Mouse (Mus musculus) CH12.LX (cell line): Measurements from ENCODE around the gene Wwc2. TPM values are rescaled to one million over a fixed set of nuclear protein-coding genes. Genes with fewer than 3 reads are reported as not detected.

Experiments
- DNase-seq: peaks from one replicate; pipeline ENCODE4 v3.0.0-alpha.2; 2013; ENCODE audit errors: extremely low read depth
- H3K27ac ChIP-seq: 2 replicates; pipeline ENCODE4 v1.5.1; 2012; ENCODE audit warnings: low read depth, mild to moderate bottlenecking, control low read depth, moderate library complexity; ENCODE audit not compliant: insufficient read depth
- H3K27me3 ChIP-seq: replicated peaks from 2 replicates; pipeline ENCODE3; 2012; ENCODE audit warnings: inconsistent platforms
- H3K36me3 ChIP-seq, 2 experiments: replicated peaks in 1 of 2; 2 replicates each; pipeline versions ENCODE3 to v1.6.1; 2012; ENCODE audit warnings: inconsistent platforms in 1 of 2, low read length in 1 of 2, mild to moderate bottlenecking in 1 of 2, mixed read lengths in 1 of 2, moderate library complexity in 1 of 2; ENCODE audit not compliant: control insufficient read depth in 1 of 2, insufficient read depth in 1 of 2
- H3K4me1 ChIP-seq, 2 experiments: 2 replicates each; pipeline ENCODE4 v1.6.1; 2012; ENCODE audit warnings: inconsistent platforms in 1 of 2, moderate library complexity in 1 of 2; ENCODE audit not compliant: insufficient read depth in 2 of 2, control insufficient read depth in 1 of 2
- H3K4me2 ChIP-seq: 2 replicates; pipeline ENCODE4 v1.6.1; 2012; ENCODE audit warnings: low read depth, mild to moderate bottlenecking, control low read depth; ENCODE audit not compliant: poor library complexity, insufficient read depth, severe bottlenecking
- H3K4me3 ChIP-seq, 3 experiments: fragments of 150-350 bp in 1 of 3; sonication (generic) in 1 of 3; replicated peaks in 1 of 3; 2 replicates each; pipeline versions ENCODE3 to v1.5.1; 2011 to 2012; ENCODE audit warnings: low read depth in 2 of 3, low read length in 2 of 3, mild to moderate bottlenecking in 2 of 3, moderate library complexity in 2 of 3, control low read depth in 1 of 3, improper control_type of control experiment in 1 of 3, inconsistent platforms in 1 of 3, mixed read lengths in 1 of 3; ENCODE audit not compliant: poor library complexity in 1 of 3
- H3K79me2 ChIP-seq: replicated peaks from 2 replicates; pipeline ENCODE4 v1.6.1; 2012; ENCODE audit warnings: mild to moderate bottlenecking, moderate library complexity; ENCODE audit not compliant: control insufficient read depth, poor library complexity, insufficient read depth, severe bottlenecking; ENCODE audit errors: extremely low read depth
- H3K9ac ChIP-seq: 2 replicates; pipeline ENCODE4 v1.6.1; 2012; ENCODE audit warnings: low read depth, mild to moderate bottlenecking, control low read depth, moderate library complexity; ENCODE audit not compliant: insufficient read depth
- H3K9me3 ChIP-seq: replicated peaks from 2 replicates; pipeline ENCODE3; 2012; ENCODE audit warnings: low read length, inconsistent platforms, mixed read lengths
- BHLHE40 ChIP-seq: IDR thresholded peaks from 2 replicates; pipeline ENCODE4 v1.6.1; 2011; ENCODE audit warnings: mild to moderate bottlenecking, low read depth, low read length, improper control_type of control experiment
- CHD1 ChIP-seq: IDR thresholded peaks from 2 replicates; pipeline ENCODE4 v1.6.1; 2012; ENCODE audit warnings: low read depth, low read length, improper control_type of control experiment, inconsistent platforms
- CTCF ChIP-seq, 2 experiments: IDR thresholded peaks in 1 of 2; conservative IDR thresholded peaks in 1 of 2; 2 replicates each; pipeline ENCODE4 v1.5.1; 2011 to 2012; ENCODE audit warnings: low read depth in 2 of 2, low read length in 2 of 2, improper control_type of control experiment in 1 of 2, inconsistent platforms in 1 of 2, mild to moderate bottlenecking in 1 of 2, moderate library complexity in 1 of 2
- E2F4 ChIP-seq: IDR thresholded peaks from 2 replicates; pipeline ENCODE4 v1.6.1; 2011; ENCODE audit warnings: low read depth, low read length, improper control_type of control experiment; ENCODE audit not compliant: insufficient replicate concordance
- HCFC1 ChIP-seq: IDR thresholded peaks from 2 replicates; pipeline ENCODE4 v1.6.1; 2012; ENCODE audit warnings: low read depth, mild to moderate bottlenecking, inconsistent platforms, low read length, improper control_type of control experiment
- JUN ChIP-seq: IDR thresholded peaks from 2 replicates; pipeline ENCODE4 v1.6.1; 2011; ENCODE audit warnings: low read depth, mild to moderate bottlenecking, low read length, improper control_type of control experiment, moderate library complexity; ENCODE audit not compliant: insufficient read depth
- JUND ChIP-seq: conservative IDR thresholded peaks from 2 replicates; pipeline ENCODE4 v1.6.1; 2011; ENCODE audit warnings: low read depth, low read length, improper control_type of control experiment
- KAT2A ChIP-seq: IDR thresholded peaks from 2 replicates; pipeline ENCODE4 v1.6.1; 2012; ENCODE audit warnings: low read length, improper control_type of control experiment, inconsistent platforms; ENCODE audit not compliant: insufficient replicate concordance
- MAFK ChIP-seq: IDR thresholded peaks from 2 replicates; pipeline ENCODE4 v1.6.1; 2011; ENCODE audit warnings: low read length, improper control_type of control experiment; ENCODE audit not compliant: insufficient replicate concordance
- MAX ChIP-seq: IDR thresholded peaks from 2 replicates; pipeline ENCODE4 v1.6.1; 2011; ENCODE audit warnings: low read length, improper control_type of control experiment
- MEF2A ChIP-seq: IDR thresholded peaks from 2 replicates; pipeline ENCODE4 v1.6.1; 2014; ENCODE audit warnings: low read depth, mild to moderate bottlenecking, inconsistent platforms, low read length, improper control_type of control experiment, borderline replicate concordance
- MXI1 ChIP-seq: IDR thresholded peaks from 2 replicates; pipeline ENCODE4 v1.6.1; 2011; ENCODE audit warnings: mild to moderate bottlenecking, low read depth, low read length, improper control_type of control experiment
- MYC ChIP-seq: IDR thresholded peaks from 2 replicates; pipeline ENCODE4 v1.6.1; 2011; ENCODE audit warnings: low read depth, mild to moderate bottlenecking, improper control_type of control experiment, low read length
- NRF1 ChIP-seq: IDR thresholded peaks from 2 replicates; pipeline ENCODE4 v1.6.1; 2014; ENCODE audit warnings: low read depth, mild to moderate bottlenecking, inconsistent platforms, low read length, improper control_type of control experiment, moderate library complexity
- PAX5 ChIP-seq: IDR thresholded peaks from 2 replicates; pipeline ENCODE4 v1.6.1; 2012; ENCODE audit warnings: low read length, inconsistent platforms, mixed read lengths
- POLR2AphosphoS2 ChIP-seq: IDR thresholded peaks from 2 replicates; pipeline ENCODE4 v1.6.1; 2011; ENCODE audit warnings: low read depth, low read length, improper control_type of control experiment
- RAD21 ChIP-seq: IDR thresholded peaks from 2 replicates; pipeline ENCODE4 v1.6.1; 2011; ENCODE audit warnings: low read depth, mild to moderate bottlenecking, low read length, improper control_type of control experiment, moderate library complexity
- SMC3 ChIP-seq: IDR thresholded peaks from 2 replicates; pipeline ENCODE4 v1.6.1; 2011; ENCODE audit warnings: low read depth, low read length, improper control_type of control experiment
- TBP ChIP-seq: conservative IDR thresholded peaks from 2 replicates; pipeline ENCODE4 v1.6.1; 2011; ENCODE audit warnings: low read depth, low read length, improper control_type of control experiment
- TCF12 ChIP-seq: IDR thresholded peaks from 2 replicates; pipeline ENCODE4 v1.6.1; 2014; ENCODE audit warnings: low read depth, mild to moderate bottlenecking, inconsistent platforms, low read length, improper control_type of control experiment
- UBTF ChIP-seq: IDR thresholded peaks from 2 replicates; pipeline ENCODE4 v1.6.1; 2012; ENCODE audit warnings: low read depth, mild to moderate bottlenecking, inconsistent platforms, low read length, improper control_type of control experiment, moderate library complexity
- ZKSCAN1 ChIP-seq: IDR thresholded peaks from 2 replicates; pipeline ENCODE4 v1.6.1; 2012; ENCODE audit warnings: low read depth, inconsistent platforms, low read length, improper control_type of control experiment, borderline replicate concordance
- ZMIZ1 ChIP-seq: IDR thresholded peaks from 2 replicates; pipeline ENCODE4 v1.6.1; 2012; ENCODE audit warnings: low read depth, mild to moderate bottlenecking, inconsistent platforms, low read length, improper control_type of control experiment
- ZNF384 ChIP-seq: IDR thresholded peaks from 2 replicates; pipeline ENCODE4 v1.6.1; 2012; ENCODE audit warnings: low read depth, low read length, improper control_type of control experiment, inconsistent platforms
- dilution Hi-C: fragments of 300-500 bp; cut with MboI; formaldehyde crosslinking; loops from 2 replicates; pipeline ENCODE4 v1.14.3; 2020; ENCODE audit warnings: low sequenced_read_pairs; ENCODE audit not compliant: extremely low pct_unique_long_range_greater_than_20kb, extremely low pct_ligation_motif_present
- in situ Hi-C: fragments of 300-500 bp; cut with MboI; formaldehyde crosslinking; loops from 3 replicates; pipeline ENCODE4 v1.14.3; 2019; ENCODE audit warnings: low sequenced_read_pairs, low pct_ligation_motif_present, low pct_unique_long_range_greater_than_20kb, mixed read lengths
- polyA plus RNA-seq: library from polyadenylated mRNA; unstranded; fragments of >175 nt; gene quantifications from 2 replicates; pipeline ENCODE4 v1.2.1, GENCODE M21; 2012; ENCODE audit warnings: low read depth; ENCODE audit not compliant: insufficient read length
- total RNA-seq, 2 experiments: library from RNA; depleted of rRNA; stranded (reverse); fragments of 300-350 nt in 1 of 2; fragments of >200 nt in 1 of 2; gene quantifications; 2 replicates each; pipeline ENCODE4 v1.2.3; 2012 to 2014

Gene Wwc2
- total and polyA plus RNA-seq, 3 experiments = 0.04 to 1.1 (median 0.32) TPM

DNA sequence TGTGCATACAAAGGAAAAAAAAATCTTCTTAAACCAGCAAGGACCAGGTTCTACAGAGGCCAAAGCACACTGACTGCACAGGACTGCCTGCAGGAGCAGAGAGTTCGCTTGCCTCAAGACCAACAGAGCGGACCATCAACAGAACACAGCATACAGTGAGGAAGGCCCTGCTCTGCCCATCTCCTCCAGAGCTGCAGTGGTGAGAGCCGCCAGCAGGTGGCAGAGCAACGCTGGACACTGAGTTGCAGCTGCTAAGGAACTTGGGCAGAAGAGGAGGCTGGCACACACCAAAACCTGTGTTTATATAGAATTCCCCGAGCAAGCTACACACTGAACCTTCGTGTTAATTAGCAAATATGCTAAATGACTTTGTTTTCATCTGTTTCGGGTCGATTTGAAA lies 123.7 kb downstream of the Wwc2 start:
- in situ Hi-C loops = loop anchor here (25.0 kb wide), 1 partner anchor 145 kb away; no protein-coding TSS in a partner anchor
- Histone ChIP-seq H3K9ac (no peak overlapping the region), H3K4me3 (no peak overlapping the region), H3K79me2 (no peaks in the 10 kb centered on the region), H3K27me3 (no peaks in the 10 kb centered on the region), H3K4me1 (peaks cover 0 to 6% of the 10 kb centered on the region in 2 experiments; a peak in 2 of 4 replicates), H3K9me3 (no peaks in the 10 kb centered on the region), H3K27ac (no peak overlapping the region), H3K4me2 (no peak overlapping the region), H3K36me3 (peaks cover 0 to 2% of the 10 kb centered on the region in 2 experiments)
- TF ChIP-seq SMC3 (peak; percentile 60), CTCF (conservative IDR thresholded peaks at IDR 0.05 in 1 of 2, IDR thresholded peaks at IDR 0.05 in 1 of 2; ENCODE audit: low read depth in 2 of 2, low read length in 2 of 2) (peak; percentile 58 to 64), MAX (no peak), RAD21 (peak; percentile 53), BHLHE40 (no peak), TBP (no peak)
- dilution Hi-C loops = no loop called here
- peak; percentile 57 for DNase-seq

DNA sequence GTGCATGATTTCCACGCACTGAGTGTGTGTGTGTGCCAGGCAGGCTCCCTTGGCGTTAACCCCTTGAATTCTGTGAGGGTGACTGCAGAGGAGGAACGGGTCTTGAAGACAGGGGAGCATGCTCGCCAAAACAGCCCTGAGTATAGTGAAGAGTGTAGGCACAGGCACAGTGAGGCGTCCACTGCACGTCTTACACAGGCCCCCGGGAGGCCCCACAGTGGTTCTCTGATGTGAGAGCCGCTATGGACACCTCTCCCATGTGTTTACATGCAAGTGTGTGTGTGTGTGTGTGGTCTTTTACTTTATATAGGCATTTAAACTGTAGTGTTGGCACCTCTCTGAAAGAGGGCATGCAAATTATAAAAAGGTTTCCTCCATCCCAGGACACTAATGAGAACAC lies 124.2 kb downstream of the Wwc2 start:
- in situ Hi-C loops (loop anchor here (25.0 kb wide), 1 partner anchor 146 kb away; no protein-coding TSS in a partner anchor), dilution Hi-C loops (no loop called here)
- Histone ChIP-seq H3K4me1 (peaks cover 0 to under 1% of the 10 kb centered on the region in 2 experiments; a peak in 1 of 4 replicates), H3K36me3 (peaks cover 0 to 2% of the 10 kb centered on the region in 2 experiments), H3K27me3 (no peaks in the 10 kb centered on the region), H3K9me3 (no peaks in the 10 kb centered on the region), H3K27ac (no peak overlapping the region), H3K4me3 (no peak overlapping the region), H3K79me2 (no peaks in the 10 kb centered on the region), H3K4me2 (no peak overlapping the region), H3K9ac (no peak overlapping the region)
- DNase-seq = no peak
- no peak for TF ChIP-seq MAFK
- no peak for TF ChIP-seq MEF2A
- no peak for TF ChIP-seq JUND
- TF ChIP-seq TCF12 = no peak
- no peak for TF ChIP-seq SMC3
- TF ChIP-seq MYC = no peak
- TF ChIP-seq ZMIZ1 = no peak
- TF ChIP-seq KAT2A = no peak
- no peak for TF ChIP-seq TBP

DNA sequence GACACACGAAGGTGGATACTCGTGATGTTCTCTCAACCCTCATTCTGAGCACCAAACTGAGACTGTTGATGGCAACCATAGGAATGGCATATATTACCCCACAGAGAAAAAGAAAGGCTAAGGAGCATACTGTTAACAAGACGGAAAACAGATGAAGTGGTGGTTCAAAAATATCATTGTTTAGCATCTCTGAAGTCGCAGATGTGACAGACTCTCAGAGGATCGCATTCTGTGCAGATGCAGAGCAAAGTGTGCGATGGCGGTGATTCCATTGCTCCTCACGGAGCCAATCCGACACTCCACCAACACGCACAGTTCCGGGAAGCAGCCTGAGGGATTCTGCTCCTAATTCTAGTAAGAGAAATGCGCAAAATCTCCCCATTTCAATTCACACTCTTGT lies 131.5 kb downstream of the Wwc2 start:
- Histone ChIP-seq H3K4me1 (no peaks in the 10 kb centered on the region), H3K9ac (no peak overlapping the region), H3K27me3 (no peaks in the 10 kb centered on the region), H3K4me3 (no peak overlapping the region), H3K79me2 (no peaks in the 10 kb centered on the region), H3K4me2 (no peak overlapping the region), H3K9me3 (no peaks in the 10 kb centered on the region), H3K27ac (no peak overlapping the region), H3K36me3 (no peaks in the 10 kb centered on the region)
- dilution Hi-C loops = no loop called here
- in situ Hi-C loops = loop anchor here (25.0 kb wide), 1 partner anchor 153 kb away; no protein-coding TSS in a partner anchor
- no peak for TF ChIP-seq KAT2A
- TF ChIP-seq MEF2A = no peak
- no peak for TF ChIP-seq POLR2AphosphoS2
- no peak for TF ChIP-seq UBTF
- no peak for TF ChIP-seq MXI1
- no peak for TF ChIP-seq ZKSCAN1
- no peak for TF ChIP-seq MAX
- TF ChIP-seq MYC = no peak
- no peak for TF ChIP-seq CHD1
- TF ChIP-seq JUND = no peak
- no peak for TF ChIP-seq JUN
- TF ChIP-seq HCFC1 = no peak
- TF ChIP-seq PAX5 = no peak
- no peak for TF ChIP-seq E2F4
- TF ChIP-seq MAFK = no peak
- no peak for TF ChIP-seq ZNF384
- no peak for TF ChIP-seq BHLHE40
- no peak for TF ChIP-seq NRF1
- TF ChIP-seq SMC3 = no peak
- DNase-seq = no peak
